Mouse (Mus musculus): ENCODE results near the gene Gm20388.
"Not testable (repeated sequence)": the region's sequence is repeated elsewhere in the genome, so short reads cannot be mapped to it uniquely, and the experiment has no call there.

The Gm20388 gene

GRCm38 (mm10) chr8:123034171-123034570 lies 3123.5 kb downstream of the Gm20388 start:
- DNase-seq = no peak

- no peak for DNase-seq
Observed at GRCm38 (mm10) chr8:123036956-123037355, 3126.3 kb downstream of the Gm20388 start.

GRCm38 (mm10) chr8:123037487-123037886 lies 3126.8 kb downstream of the Gm20388 start:
- DNase-seq = no peak

- DNase-seq = no peak
Observed at GRCm38 (mm10) chr8:123038351-123038750, 3127.7 kb downstream of the Gm20388 start.

- DNase-seq = peak in 1 of 2 experiments; percentile 33
Observed at GRCm38 (mm10) chr8:123039376-123040109, 3128.9 kb downstream of the Gm20388 start.

GRCm38 (mm10) chr8:123040110-123040650 lies 3129.5 kb downstream of the Gm20388 start:
- DNase-seq = no peak

GRCm38 (mm10) chr8:123041008-123041773 lies 3130.6 kb downstream of the Gm20388 start:
- DNase-seq = peak; percentile 67 to 73

- DNase-seq = no peak
Observed at GRCm38 (mm10) chr8:123041774-123042105, 3131.1 kb downstream of the Gm20388 start.

GRCm38 (mm10) chr8:123042158-123042973 lies 3131.7 kb downstream of the Gm20388 start, which contains the start of gene Ankrd11:
Gene Ankrd11 (minus strand): TSS chr8:123042277.
- DNase-seq = peak; percentile 99 to 100

GRCm38 (mm10) chr8:123042974-123043625 lies 3132.5 kb downstream of the Gm20388 start:
- no peak for DNase-seq

- DNase-seq = no peak
Observed at GRCm38 (mm10) chr8:123043941-123044340, 3133.3 kb downstream of the Gm20388 start.

GRCm38 (mm10) chr8:123044743-123045425 lies 3134.2 kb downstream of the Gm20388 start:
- DNase-seq = not testable (repeated sequence)

- DNase-seq = no peak
Observed at GRCm38 (mm10) chr8:123046706-123047105, 3136.1 kb downstream of the Gm20388 start.

GRCm38 (mm10) chr8:123047827-123048226 lies 3137.2 kb downstream of the Gm20388 start:
- no peak for DNase-seq

GRCm38 (mm10) chr8:123048402-123048801 lies 3137.8 kb downstream of the Gm20388 start:
- DNase-seq = no peak

- DNase-seq = no peak
Observed at GRCm38 (mm10) chr8:123051458-123051857, 3140.8 kb downstream of the Gm20388 start.

GRCm38 (mm10) chr8:123062721-123063120 lies 3152.1 kb downstream of the Gm20388 start, which contains the start of gene Spg7:
Gene Spg7 (plus strand): TSS chr8:123062942.
- no peak for DNase-seq

- DNase-seq = no peak
Observed at GRCm38 (mm10) chr8:123064072-123064471, 3153.4 kb downstream of the Gm20388 start.

- no peak for DNase-seq
Observed at GRCm38 (mm10) chr8:123064809-123065213, 3154.2 kb downstream of the Gm20388 start.

- DNase-seq = peak; percentile 96 to 98
Observed at GRCm38 (mm10) chr8:123065214-123066100, 3154.8 kb downstream of the Gm20388 start.
